Mouse (Mus musculus) ES-Bruce4 (cell line): ENCODE results near the gene Nme7.

Experiments used
- CTCF ChIP-seq: IDR thresholded peaks from one replicate; pipeline ENCODE4 v1.8.1; 2011; ENCODE audit warnings: low read depth, low read length
- EP300 ChIP-seq: IDR thresholded peaks from 2 replicates; pipeline ENCODE4 v1.6.1; 2011; ENCODE audit warnings: low read depth, low read length; ENCODE audit not compliant: insufficient read depth

GRCm38 (mm10) chr1:164273659-164274058 is 30.3 kb upstream of the Nme7 start:
- TF ChIP-seq CTCF (no peak), EP300 (no peak)
